Mouse (Mus musculus) embryonic fibroblast, embryonic 13.5 days (primary cell): ENCODE measurements around the gene Nrg4. TPM values are rescaled to one million over a fixed set of nuclear protein-coding genes. Genes with fewer than 3 reads are reported as not detected.

Experiments
- H3K27ac ChIP-seq: 2 replicates; pipeline ENCODE4 v1.5.1; 2012; ENCODE audit warnings: low read length, control low read depth, inconsistent platforms; ENCODE audit not compliant: insufficient read depth
- H3K4me1 ChIP-seq: 2 replicates; pipeline ENCODE4 v1.6.1; 2011; ENCODE audit warnings: low read length; ENCODE audit not compliant: control insufficient read depth, insufficient read depth
- H3K4me3 ChIP-seq: 2 replicates; pipeline ENCODE4 v1.5.1; 2011; ENCODE audit warnings: mild to moderate bottlenecking, control low read depth, low read length; ENCODE audit not compliant: insufficient read depth
- CTCF ChIP-seq: IDR thresholded peaks from 2 replicates; pipeline ENCODE4 v1.5.1; 2011; ENCODE audit warnings: mild to moderate bottlenecking, control low read depth, low read length, moderate library complexity, borderline replicate concordance; ENCODE audit not compliant: insufficient read depth
- POLR2A ChIP-seq: IDR thresholded peaks from 2 replicates; pipeline ENCODE4 v1.6.1; 2011; ENCODE audit warnings: low read depth, mild to moderate bottlenecking, control low read depth, low read length, moderate library complexity
- polyA plus RNA-seq: library from polyadenylated mRNA; stranded (reverse); fragments of >200 nt; gene quantifications from 2 replicates; pipeline ENCODE4 v1.2.4, GENCODE M21; 2011; ENCODE audit warnings: low read depth; ENCODE audit not compliant: missing spikeins, insufficient read length

Nrg4 gene
- polyA plus RNA-seq, 1 experiment, result not detected

GRCm38 (mm10) chr9:55348664-55349063, 22.0 kb upstream of the Nrg4 start:
- Histone ChIP-seq H3K4me3 (no peak overlapping the region), H3K27ac (no peak overlapping the region), H3K4me1 (no peaks in the 10 kb centered on the region)
- TF ChIP-seq CTCF (no peak), POLR2A (no peak)

- TF ChIP-seq CTCF (no peak), POLR2A (no peak)
These were observed 18.7 kb upstream of the Nrg4 start for GRCm38 (mm10) chr9:55345332-55345731.

GRCm38 (mm10) chr9:55344165-55344564, 17.5 kb upstream of the Nrg4 start:
- Histone ChIP-seq H3K27ac (no peak overlapping the region), H3K4me1 (no peaks in the 10 kb centered on the region), H3K4me3 (no peak overlapping the region)
- TF ChIP-seq CTCF, result no peak
- TF ChIP-seq POLR2A, result no peak

More at GRCm38 (mm10) chr9:55345332-55345731, 18.7 kb upstream of the Nrg4 start:
- Histone ChIP-seq H3K4me1 (no peaks in the 10 kb centered on the region), H3K4me3 (no peak overlapping the region), H3K27ac (no peak overlapping the region)

- no peaks in the 10 kb centered on the region for H3K4me1 ChIP-seq
- H3K4me3 ChIP-seq, result no peak overlapping the region
- no peak for TF ChIP-seq POLR2A
- TF ChIP-seq CTCF, result no peak
- H3K27ac ChIP-seq, result no peak overlapping the region
These were observed 6.3 kb upstream of the Nrg4 start for GRCm38 (mm10) chr9:55332949-55333348.

GRCm38 (mm10) chr9:55332476-55332875, 5.8 kb upstream of the Nrg4 start:
- Histone ChIP-seq H3K4me3 (no peak overlapping the region), H3K27ac (no peak overlapping the region), H3K4me1 (no peaks in the 10 kb centered on the region)
- TF ChIP-seq CTCF (no peak), POLR2A (no peak)

GRCm38 (mm10) chr9:55329401-55329800, 2.8 kb upstream of the Nrg4 start:
- Histone ChIP-seq H3K27ac (no peak overlapping the region), H3K4me3 (no peak overlapping the region), H3K4me1 (no peaks in the 10 kb centered on the region)
- TF ChIP-seq CTCF, result no peak

GRCm38 (mm10) chr9:55328151-55328918, 1.7 kb upstream of the Nrg4 start:
- H3K27ac ChIP-seq, result no peak overlapping the region
- no peak overlapping the region for H3K4me3 ChIP-seq
- H3K4me1 ChIP-seq, result no peaks in the 10 kb centered on the region; the same call in 1 of the 2 replicates
- TF ChIP-seq CTCF, result no peak
- no peak for TF ChIP-seq POLR2A

- Histone ChIP-seq H3K4me1 (no peaks in the 10 kb centered on the region; the same call in 1 of the 2 replicates), H3K27ac (no peak overlapping the region), H3K4me3 (peak overlapping the region; percentile 51)
- TF ChIP-seq CTCF (no peak), POLR2A (no peak)
These were observed 581 bp upstream of the Nrg4 start for GRCm38 (mm10) chr9:55327234-55327615.

- Histone ChIP-seq H3K4me3 (peak overlapping the region; percentile 60), H3K4me1 (no peaks in the 10 kb centered on the region; the same call in 1 of the 2 replicates), H3K27ac (no peak overlapping the region)
- no peak for TF ChIP-seq POLR2A
- no peak for TF ChIP-seq CTCF
These were observed 805 bp downstream of the Nrg4 start for GRCm38 (mm10) chr9:55325564-55326514.

- TF ChIP-seq POLR2A (no peak), CTCF (no peak)
- no peak overlapping the region for H3K27ac ChIP-seq
- H3K4me1 ChIP-seq, result no peaks in the 10 kb centered on the region; the same call in 1 of the 2 replicates
- no peak overlapping the region for H3K4me3 ChIP-seq
These were observed 1.6 kb downstream of the Nrg4 start for GRCm38 (mm10) chr9:55325061-55325460.
